Mouse (Mus musculus) small intestine, adult 10 weeks (tissue): ENCODE data around the gene Ube2ql1. TPM values are rescaled to one million over a fixed set of nuclear protein-coding genes. Genes with fewer than 3 reads are reported as not detected.

ENCODE experiments used
- polyA plus RNA-seq: library from polyadenylated mRNA; stranded (reverse); fragments of 350-450 nt; fragmentation: Illumina TruSeq; extraction: RNeasy Lipid Tissue Mini Kit (QIAGEN cat#74804); gene quantifications from one replicate; pipeline ENCODE4 v1.2.3, GENCODE M21; 2014; ENCODE audit warnings: low replicate concordance

Gene Ube2ql1
- not detected for polyA plus RNA-seq

GRCm38 (mm10) chr13:69739759-69740135 is at the start of gene Ube2ql1:
Gene Ube2ql1 (minus strand): TSS chr13:69739889.

Other genes with a start within 250 kb of the Ube2ql1 start
- gene Nsun2, start 206.1 kb downstream of the Ube2ql1 start, polyA plus RNA-seq = 41.5 TPM
- gene Tent4a, start 205.3 kb downstream of the Ube2ql1 start, polyA plus RNA-seq = 3.7 TPM
- 10.3 TPM for gene Srd5a1, start 128.4 kb downstream of the Ube2ql1 start, polyA plus RNA-seq
- gene Med10, start 62.5 kb upstream of the Ube2ql1 start, polyA plus RNA-seq = 27.9 TPM